Mouse (Mus musculus) activated CD4-positive, CD25-positive, alpha-beta regulatory T cell, adult 4 months (primary cell): Measurements from ENCODE around the gene Fbxo28. TPM values are rescaled to one million over a fixed set of nuclear protein-coding genes. Genes with fewer than 3 reads are reported as not detected.

Experiments
- ATAC-seq: one replicate; pipeline ENCODE4 v1.8.0; 2017
- polyA plus RNA-seq, 2 experiments: library from polyadenylated mRNA; unstranded; fragments of 100-300 nt; shearing (Covaris generic); gene quantifications; one replicate each; pipeline ENCODE4 v1.2.1; 2017

Fbxo28 gene
- 1 to 10 TPM; 4.7 to 7.7 TPM for polyA plus RNA-seq

DNA sequence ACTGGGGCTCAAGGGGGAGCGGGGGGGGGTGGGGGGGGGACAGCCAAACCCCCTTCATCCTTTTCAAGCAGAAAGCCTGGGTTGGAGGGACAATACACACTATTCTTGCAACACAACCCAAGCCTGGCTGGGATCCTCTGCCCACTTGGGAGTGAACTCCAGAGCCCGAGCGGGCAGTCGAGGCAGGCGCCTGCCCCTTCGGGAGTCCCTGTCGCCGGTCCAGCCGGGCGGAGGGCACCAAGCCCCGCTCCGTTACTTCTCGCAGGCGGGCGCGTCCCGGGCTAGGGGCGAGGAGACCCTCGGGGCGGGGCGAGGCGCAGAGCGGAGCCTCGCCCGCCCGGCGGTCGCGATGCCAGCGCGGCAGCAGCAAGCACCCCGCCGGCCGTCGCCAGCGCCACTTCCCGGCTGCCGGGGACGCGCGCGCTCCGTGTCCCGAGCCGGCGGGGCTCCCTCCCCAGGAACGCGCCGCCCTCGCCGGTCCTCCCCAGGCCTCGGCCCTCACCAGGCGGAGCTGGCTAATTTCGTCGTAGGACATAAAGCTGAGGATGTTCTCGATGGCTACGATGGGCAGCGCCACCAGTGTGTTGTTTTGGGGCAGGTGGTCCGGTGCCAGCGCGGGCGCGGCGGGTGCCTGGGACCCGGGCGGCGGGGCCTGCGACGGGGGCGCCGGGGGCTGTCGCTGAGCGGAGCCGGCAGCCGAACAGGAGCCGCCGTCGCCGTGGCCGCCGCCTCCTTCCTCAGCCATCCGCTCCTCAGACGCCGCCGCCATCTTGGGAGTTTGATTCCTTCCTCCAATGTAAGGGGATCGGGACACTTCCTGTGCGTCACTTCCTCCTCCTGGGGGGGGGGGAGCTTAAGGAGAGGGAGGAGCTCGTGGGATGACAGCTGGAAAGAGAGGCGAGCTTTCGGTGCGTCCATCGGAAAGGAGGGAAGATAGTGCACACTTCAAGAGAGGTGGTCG is at the start of gene Fbxo28:
Gene Fbxo28 (minus strand): TSS at position 809 of the 961 bp plus-strand sequence.
- ATAC-seq: peak; percentile 86

DNA sequence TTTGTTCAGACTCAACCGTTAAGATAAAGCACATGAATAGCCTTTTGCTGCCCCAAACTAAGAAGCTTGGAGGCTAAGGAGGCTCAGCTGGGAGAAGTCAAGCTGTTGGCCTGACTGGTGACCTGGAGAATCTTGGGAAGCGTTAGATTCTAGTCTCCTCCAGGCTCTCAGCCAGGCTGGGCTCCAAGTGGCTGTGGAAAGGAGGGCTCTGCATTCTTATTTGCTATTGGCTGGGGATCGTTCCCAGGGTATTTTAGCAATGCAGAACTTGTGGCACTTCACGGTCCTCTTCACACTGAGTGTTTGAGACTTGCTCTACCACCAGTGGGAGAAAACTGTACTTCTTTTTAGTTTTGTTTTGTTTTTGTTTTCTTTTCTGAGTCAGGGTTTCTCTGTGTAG is 47.3 kb upstream of the Fbxo28 start:
- ATAC-seq: no peak

DNA sequence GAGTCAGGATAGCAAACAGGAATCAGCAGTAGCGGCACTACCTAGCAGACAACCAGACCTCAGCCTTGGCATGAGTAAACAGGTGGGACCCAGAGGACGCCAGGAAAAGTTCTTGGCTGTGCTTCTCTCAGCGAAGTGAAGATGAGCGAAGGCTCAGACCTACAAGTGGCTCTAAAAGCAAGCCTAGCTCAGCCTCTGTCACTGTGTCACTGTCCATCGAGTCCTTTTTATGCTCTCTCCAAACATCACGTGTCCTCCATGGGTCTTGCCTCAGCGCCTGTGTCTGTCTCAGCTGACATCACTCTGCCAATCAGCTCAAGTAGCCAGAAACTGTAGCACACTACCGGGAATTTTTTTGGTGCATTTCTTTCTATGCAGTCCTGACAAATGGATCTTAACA is 45.0 kb upstream of the Fbxo28 start:
- ATAC-seq: no peak

GRCm38 (mm10) chr1:182383096-182383495 is 41.7 kb upstream of the Fbxo28 start:
- ATAC-seq: peak; percentile 92

DNA sequence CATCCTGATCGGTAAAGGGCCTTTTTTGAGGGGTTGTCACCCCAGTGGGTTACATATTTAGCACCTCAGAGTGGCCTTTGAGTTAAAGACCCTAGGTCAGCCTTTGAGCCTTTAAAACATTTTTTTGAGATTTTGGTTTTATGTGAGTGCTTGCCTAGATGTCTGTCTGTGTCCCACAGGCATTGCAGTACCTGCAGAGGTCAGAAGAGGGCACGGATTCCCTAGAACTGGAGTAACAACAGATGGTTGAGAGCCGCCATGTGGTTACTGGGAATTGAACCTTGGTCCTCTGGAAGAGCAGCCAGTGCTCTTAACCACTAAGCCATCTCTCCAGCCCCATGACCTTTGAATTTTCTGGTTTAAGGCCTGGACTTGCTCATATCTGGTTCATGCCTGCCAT is 39.9 kb upstream of the Fbxo28 start:
- no peak for ATAC-seq

DNA sequence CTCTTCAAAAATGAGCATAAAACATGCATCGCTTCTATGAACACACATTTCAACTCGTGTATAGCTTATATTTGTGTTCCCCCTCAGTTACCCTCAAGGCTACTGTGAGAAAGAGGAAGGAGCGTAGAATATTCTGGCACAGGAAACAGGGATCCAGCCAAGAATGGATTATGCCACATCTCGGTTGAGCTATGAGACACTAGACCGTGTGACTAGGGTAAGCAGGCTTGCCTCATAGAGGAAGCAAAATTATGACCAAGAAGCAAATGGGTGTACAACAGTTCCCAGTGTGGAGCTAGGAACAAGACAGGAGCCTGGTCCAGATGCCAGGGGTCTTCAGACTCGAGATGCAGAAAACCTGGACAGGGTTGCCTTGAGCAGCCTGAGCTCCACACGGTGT is 39.3 kb upstream of the Fbxo28 start:
- ATAC-seq: no peak

- no peak for ATAC-seq
Measured at GRCm38 (mm10) chr1:182378876-182379275, 37.4 kb upstream of the Fbxo28 start.

DNA sequence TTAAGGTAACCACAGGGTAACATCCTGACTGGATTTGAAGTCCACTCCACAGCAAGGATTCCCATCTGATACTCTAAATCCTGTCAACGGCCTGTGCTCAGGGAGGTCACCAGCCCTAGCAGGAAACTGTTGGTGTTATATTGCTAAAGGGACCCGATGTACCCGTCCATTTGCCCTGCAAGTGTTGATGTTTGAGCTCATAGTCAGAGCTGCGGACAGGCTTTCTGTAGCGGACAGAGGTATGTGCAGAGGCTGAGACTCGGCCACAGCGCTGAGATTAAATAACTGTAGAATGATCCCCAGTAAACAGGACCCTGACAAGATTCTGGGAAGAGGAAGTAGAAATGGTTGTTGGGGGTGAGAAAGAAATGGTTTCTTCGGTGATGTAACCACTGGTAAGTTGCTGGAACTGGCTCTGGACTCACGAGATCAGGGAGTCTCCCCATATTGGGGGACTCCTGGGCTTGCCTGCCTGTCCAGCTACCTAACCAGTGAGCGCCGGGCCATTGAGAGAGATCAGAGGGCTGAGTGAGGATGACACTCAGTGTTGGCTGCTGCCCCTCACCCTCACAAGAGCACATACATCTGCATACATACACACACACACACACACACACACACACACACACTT is 36.9 kb upstream of the Fbxo28 start:
- ATAC-seq: no peak

DNA sequence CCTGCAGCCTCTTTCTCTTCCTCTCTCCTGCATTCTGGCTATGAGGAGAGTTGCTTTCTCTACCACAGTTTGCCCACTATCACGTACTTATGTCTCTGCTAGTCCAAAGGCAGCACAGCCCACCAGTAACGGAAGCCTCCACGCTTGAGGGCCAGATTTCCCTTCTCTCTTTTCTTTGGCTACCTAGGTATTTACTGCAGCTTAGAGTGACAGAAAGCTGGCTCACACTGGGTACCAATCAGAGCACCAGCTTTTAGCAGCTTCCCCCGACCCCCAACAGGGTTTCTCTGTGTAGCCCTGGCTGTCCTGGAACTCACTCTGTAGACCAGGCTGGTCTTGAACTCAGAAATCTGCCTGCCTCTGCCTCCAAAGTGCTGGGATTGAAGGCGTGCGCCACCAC is 36.1 kb upstream of the Fbxo28 start:
- ATAC-seq: no peak

DNA sequence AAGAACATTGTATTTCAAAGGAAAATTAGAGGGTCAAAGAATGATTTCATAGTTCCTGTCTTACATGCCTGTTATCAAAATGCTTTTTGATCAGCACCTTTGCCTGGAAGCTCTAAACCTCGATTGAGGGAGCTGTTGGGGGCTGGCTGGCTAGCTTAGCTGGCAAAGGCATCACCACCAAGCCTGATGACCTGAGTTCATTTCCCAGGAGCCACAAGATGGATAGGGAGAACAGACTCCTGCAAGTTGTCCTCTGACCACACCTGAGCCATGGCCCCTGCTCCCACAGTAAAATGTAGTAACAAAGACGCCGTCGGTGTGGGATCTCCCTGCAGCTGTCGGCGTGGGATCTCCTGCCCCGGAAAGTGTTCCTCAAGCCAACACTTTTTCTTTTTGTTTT is 35.4 kb upstream of the Fbxo28 start:
- no peak for ATAC-seq

DNA sequence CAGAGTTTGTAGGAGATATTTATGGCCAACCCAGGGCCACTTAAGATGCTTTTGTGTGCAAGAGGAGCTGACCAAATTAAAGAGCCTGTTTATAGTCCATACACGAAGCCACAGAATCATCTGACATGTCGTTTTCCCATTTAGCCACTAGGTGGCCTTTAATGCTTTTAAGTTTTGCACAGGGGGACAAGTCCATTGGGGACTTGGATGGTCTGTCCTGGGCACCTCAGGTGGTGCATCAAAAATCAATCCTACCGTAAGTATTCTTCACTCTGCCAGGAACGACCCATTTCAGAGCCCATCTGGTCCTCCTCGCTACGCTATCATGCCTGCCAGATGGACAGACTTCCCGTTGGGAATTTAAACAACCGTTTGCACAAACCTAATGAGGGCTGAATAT is 34.8 kb upstream of the Fbxo28 start:
- peak; percentile 32 for ATAC-seq

DNA sequence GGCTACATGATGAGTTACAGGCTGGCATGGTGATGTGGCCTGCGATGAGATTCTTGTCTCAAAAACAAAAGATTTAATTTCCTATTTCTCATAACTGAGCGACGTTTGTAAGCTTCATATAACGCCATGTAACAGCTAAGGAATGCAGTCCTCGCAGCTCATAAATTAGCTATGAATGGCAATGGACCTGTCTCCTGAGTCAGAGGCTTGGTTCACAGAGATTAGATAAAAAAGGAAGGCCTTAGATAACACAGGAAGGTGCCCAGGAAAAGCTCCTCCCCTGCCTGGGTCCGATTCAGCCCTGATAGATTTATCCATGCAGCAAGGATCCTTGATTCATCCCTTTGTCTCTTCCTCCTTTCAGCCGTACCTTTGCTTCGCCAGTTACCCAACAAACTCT is 30.5 kb upstream of the Fbxo28 start:
- no peak for ATAC-seq

- no peak for ATAC-seq
Measured at GRCm38 (mm10) chr1:182369435-182369834, 28.0 kb upstream of the Fbxo28 start.

DNA sequence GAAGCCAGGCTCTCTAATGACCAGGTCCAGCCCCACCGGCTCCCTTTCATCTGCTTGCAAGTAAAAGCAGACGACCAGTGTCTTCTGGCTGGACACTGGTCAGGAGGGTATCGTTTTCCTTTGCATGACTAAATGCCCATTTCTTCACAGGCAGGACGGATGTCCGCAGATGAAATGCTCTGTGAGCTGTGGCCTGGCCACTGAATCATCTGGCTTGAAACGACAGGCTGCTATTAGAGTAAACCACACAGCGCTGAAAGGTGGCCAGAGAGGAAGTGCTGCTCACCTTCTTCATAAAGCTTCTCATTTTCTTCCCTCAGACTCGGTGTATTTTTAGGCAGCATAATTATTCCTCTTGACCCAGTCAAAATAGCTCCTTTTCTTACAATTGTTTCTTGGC is 27.4 kb upstream of the Fbxo28 start:
- peak; percentile 28 for ATAC-seq

DNA sequence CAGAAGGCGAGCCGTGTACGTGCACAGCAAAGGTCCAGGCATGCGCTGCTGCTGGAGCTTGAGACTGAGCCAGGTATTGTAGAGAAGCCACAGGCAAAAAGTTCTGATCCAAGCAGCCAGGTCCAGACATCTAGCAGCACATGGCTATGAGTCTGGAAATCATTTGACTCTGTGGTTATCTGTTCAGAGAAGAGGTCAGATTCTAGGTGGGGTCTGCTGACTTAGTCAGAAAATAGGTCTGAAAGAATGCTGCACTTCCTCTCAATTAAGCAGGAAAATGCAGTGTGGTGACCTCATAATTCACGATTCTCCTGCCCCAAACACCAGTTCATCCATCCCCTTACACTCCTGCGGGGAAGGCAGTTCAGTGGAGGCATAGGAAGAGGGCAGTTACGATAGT is 26.9 kb upstream of the Fbxo28 start:
- ATAC-seq: no peak

DNA sequence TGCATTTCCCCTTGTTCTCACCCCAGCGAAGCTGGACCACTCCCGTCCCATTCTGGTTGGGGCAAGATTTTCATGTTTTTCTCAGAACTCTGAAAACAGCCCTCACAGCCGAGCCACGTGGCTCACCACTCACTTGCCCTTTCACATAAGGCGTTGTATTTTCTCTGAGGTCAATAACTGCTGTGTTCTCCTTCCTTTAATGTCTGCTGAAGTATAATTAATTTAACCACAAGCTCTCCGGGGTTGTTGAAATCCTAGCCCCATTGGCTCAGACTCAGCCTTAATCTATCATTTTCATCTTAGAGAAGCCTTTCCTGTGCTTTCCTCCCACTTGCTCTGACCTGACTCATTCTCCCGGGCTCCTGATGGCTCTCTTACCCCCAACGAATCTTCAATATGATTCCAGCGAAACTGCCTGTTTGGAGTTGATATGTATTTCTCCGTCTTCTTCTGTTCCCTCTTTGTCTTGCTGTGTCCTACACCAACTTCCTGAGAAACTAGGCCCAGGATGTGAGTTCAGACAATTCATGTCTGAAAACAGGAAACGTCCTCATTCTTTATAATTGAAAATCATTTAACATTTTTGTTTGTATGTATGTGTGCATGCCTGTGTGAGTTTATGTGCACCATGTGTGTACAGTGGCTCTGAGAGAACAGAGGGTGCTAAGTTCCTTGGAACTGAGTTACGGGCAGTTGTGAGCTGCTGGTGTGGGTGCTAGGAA is 22.4 kb upstream of the Fbxo28 start:
- ATAC-seq: peak; percentile 77

GRCm38 (mm10) chr1:182362703-182363102 is 21.3 kb upstream of the Fbxo28 start:
- peak; percentile 27 for ATAC-seq

GRCm38 (mm10) chr1:182358133-182358532 is 16.7 kb upstream of the Fbxo28 start:
- ATAC-seq: peak; percentile 99

DNA sequence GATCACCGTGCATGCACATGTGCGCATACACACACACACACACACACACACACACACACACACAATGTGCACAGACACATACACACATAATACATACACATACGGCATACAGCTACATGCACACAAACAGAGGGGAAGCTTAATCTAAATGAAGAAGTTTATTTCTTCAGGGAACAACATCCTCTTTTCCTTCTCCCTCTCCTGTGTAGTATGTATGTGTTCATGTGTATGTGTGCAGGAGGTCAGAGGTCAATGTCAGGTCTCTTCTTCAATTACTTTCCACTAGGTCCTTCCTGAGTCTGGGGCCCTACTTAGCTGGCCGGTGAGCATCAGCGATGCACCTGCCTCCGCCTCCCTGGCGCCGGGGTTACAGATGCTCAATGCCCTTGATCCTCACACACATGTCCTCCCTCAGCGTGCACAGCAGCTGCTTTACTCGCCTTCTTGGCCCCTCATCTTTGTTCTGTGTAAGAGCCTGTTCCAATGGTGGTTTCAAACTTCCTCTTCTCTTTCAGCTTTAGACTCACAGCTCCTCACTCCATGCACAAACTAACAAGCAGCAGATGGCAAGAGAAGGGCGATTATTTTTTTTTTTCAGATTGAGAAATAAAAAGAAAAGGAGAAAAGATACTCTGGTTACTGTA is 13.2 kb upstream of the Fbxo28 start:
- ATAC-seq: no peak

GRCm38 (mm10) chr1:182349557-182349956 is 8.1 kb upstream of the Fbxo28 start:
- ATAC-seq: no peak

DNA sequence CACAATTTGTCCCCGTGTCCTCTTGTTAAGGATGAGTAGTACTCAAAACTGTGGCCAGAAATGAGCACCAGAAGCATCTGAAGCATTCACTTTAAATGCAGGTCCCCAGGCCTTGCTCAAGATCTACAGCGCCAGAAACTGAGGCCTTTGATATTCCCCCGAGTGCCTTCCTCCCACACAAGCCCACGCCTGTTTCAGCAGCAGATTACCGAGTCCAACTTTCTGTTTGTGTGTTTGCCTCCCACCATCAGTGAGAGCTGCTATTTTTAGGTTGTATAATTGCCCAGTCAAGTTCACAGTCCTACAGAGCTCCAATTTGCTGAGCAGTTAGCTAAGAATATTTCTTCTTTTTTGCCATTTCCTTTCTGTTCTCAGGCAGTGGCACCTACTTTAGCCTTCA is 5.1 kb upstream of the Fbxo28 start:
- no peak for ATAC-seq

DNA sequence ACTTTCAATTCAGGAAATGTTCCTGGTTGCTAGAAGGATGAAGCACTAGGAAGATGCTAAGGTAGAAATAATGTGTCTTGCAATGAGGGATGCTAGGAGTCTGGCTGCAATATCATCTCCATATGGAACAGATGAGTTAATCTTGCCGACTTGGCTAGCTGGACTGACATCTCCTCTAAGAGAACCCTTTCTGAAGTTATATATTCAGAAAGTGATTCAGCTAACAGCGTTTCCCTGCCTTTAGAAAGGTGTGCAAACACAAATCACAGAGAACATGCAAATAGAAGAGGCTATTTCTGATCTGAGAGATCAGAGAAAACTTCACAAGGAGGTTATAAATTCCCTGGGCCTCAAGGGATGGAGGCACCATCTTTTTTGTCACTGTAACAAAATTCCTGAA is 4.4 kb upstream of the Fbxo28 start:
- no peak for ATAC-seq

DNA sequence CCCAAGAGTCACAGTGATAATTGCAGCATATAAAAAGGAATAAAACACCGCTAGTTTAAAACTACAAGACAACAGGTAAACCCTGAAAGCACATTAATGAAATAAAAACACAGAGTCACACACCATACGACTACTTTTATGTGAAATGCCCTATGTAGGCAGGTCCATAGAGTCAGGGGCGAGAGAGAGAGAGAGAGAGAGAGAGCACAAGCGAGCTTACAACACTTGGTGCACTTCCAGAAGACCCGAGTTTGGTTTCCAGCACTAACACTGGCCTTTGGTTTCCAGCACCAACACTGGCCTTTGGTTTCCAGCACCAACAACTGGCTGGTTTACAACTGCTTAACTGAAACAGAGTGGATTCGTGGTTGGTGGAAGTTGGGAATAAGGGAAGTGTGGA is 564 bp upstream of the Fbxo28 start:
- no peak for ATAC-seq
